Mouse (Mus musculus) liver, adult 2 months (tissue): ENCODE measurements around the gene Rhno1. TPM values are rescaled to one million over a fixed set of nuclear protein-coding genes. Genes with fewer than 3 reads are reported as not detected.

Source experiments
- DNase-seq: peaks from one replicate; pipeline ENCODE4 v3.0.0-alpha.2; 2011; ENCODE audit warnings: low read depth, low spot score; ENCODE audit errors: extremely low read depth
- H3K27ac ChIP-seq: fragments of 200-500 bp; replicated peaks from 2 replicates; pipeline ENCODE4 v1.5.1; 2012; ENCODE audit warnings: low read depth, mild to moderate bottlenecking, control low read depth, inconsistent platforms, low read length; ENCODE audit not compliant: insufficient read depth
- H3K27me3 ChIP-seq: fragments of 200-500 bp; 2 replicates; pipeline ENCODE4 v1.6.1; 2012; ENCODE audit warnings: mild to moderate bottlenecking, moderate library complexity, low read length, inconsistent platforms; ENCODE audit not compliant: control insufficient read depth, insufficient read depth
- H3K36me3 ChIP-seq: fragments of 200-500 bp; 2 replicates; pipeline ENCODE4 v1.6.1; 2012; ENCODE audit warnings: low read length, inconsistent platforms; ENCODE audit not compliant: control insufficient read depth, insufficient read depth
- H3K4me1 ChIP-seq: fragments of 200-500 bp; 2 replicates; pipeline ENCODE4 v1.6.1; 2011; ENCODE audit warnings: low read length; ENCODE audit not compliant: control insufficient read depth, insufficient read depth
- H3K4me3 ChIP-seq: fragments of 200-500 bp; 2 replicates; pipeline ENCODE4 v1.5.1; 2011; ENCODE audit warnings: low read depth, mild to moderate bottlenecking, control low read depth, low read length, moderate library complexity; ENCODE audit not compliant: insufficient read depth
- H3K79me2 ChIP-seq: fragments of 200-500 bp; 2 replicates; pipeline ENCODE4 v1.6.1; 2012; ENCODE audit warnings: inconsistent platforms, mild to moderate bottlenecking, low read length, moderate library complexity; ENCODE audit not compliant: control insufficient read depth, insufficient read depth
- H3K9ac ChIP-seq: fragments of 200-500 bp; 2 replicates; pipeline ENCODE4 v1.6.1; 2012; ENCODE audit warnings: low read depth, mild to moderate bottlenecking, control low read depth, inconsistent platforms, low read length
- CTCF ChIP-seq: fragments of 200-500 bp; IDR thresholded peaks from 2 replicates; pipeline ENCODE4 v1.5.1; 2011; ENCODE audit warnings: low read depth, low read length, control low read depth
- POLR2A ChIP-seq: fragments of 200-500 bp; IDR thresholded peaks from 2 replicates; pipeline ENCODE4 v1.6.1; 2011; ENCODE audit warnings: low read length, control low read depth; ENCODE audit not compliant: insufficient read depth; ENCODE audit errors: extremely low read depth
- WGBS: fragments of 180-500 bp; shearing (Covaris S2); methylation state at CpG from one replicate; pipeline ENCODE4 v1.1.7; 2018; 5-methylcytosine and 5-hydroxymethylcytosine counted together
- polyA plus RNA-seq: library from polyadenylated mRNA; depleted of rRNA; stranded (reverse); fragments of >200 nt; gene quantifications from 2 replicates; pipeline ENCODE4 v1.2.3, GENCODE M21; 2012
- total RNA-seq: library from RNA; depleted of rRNA; stranded (reverse); fragments of >200 nt; gene quantifications from 2 replicates; pipeline ENCODE4 v1.2.3, GENCODE M21; 2014

The Rhno1 gene
- total and polyA plus RNA-seq, 2 experiments: 3.0 to 4.2 TPM

DNA sequence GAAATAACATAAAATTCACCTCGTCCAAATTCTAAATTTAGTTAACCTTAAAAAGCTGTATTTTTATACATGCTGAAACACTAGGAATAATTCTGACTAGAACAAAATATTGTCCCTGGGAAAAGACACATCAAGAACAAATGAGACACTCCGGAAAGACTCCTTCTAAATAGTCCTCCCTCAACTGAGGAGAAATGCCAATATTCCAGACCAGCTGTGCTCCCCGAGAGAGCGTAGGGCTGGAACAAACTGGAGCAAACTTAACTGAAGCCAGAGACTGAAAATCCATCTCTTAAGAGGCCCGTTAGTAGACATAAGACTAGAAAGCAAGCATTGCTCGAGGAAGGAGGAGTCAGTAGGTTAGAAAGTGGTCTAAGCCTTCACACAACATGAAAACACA is 15.9 kb downstream of the Rhno1 start:
- Histone ChIP-seq H3K27ac (no peak overlapping the region), H3K4me3 (no peak overlapping the region), H3K79me2 (no peaks in the 10 kb centered on the region), H3K4me1 (no peaks in the 10 kb centered on the region), H3K9ac (no peak overlapping the region), H3K36me3 (no peaks in the 10 kb centered on the region), H3K27me3 (no peaks in the 10 kb centered on the region)
- DNase-seq: no peak
- TF ChIP-seq CTCF: no peak
- TF ChIP-seq POLR2A: no peak
- WGBS: 85% methylated on average over 6 of the region's 6 CpGs

DNA sequence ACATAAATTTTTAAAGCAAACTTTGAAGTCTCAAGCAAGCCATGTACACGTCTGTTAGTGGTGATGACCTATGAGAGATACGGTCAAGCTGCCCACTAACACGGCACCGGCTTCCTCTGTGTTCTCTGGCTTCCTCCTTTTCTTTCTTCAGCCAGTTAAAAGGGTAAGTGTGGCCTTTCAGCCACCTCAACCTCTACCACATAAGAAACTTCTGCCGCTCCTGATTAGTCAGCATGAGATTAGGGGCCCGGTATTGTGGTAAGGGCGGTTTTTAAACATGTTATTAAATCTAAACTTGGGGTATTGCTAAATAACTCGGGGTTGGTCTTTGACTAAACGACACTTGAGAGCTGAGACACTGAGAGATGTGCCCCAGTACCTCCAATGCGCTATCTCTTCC is 17.1 kb downstream of the Rhno1 start:
- Histone ChIP-seq H3K4me3 (no peak overlapping the region), H3K79me2 (no peaks in the 10 kb centered on the region), H3K9ac (no peak overlapping the region), H3K27me3 (no peaks in the 10 kb centered on the region), H3K4me1 (no peaks in the 10 kb centered on the region), H3K27ac (no peak overlapping the region), H3K36me3 (no peaks in the 10 kb centered on the region)
- 75% methylated on average over 10 of the region's 10 CpGs for WGBS
- no peak for TF ChIP-seq CTCF
- no peak for TF ChIP-seq POLR2A
- no peak for DNase-seq

DNA sequence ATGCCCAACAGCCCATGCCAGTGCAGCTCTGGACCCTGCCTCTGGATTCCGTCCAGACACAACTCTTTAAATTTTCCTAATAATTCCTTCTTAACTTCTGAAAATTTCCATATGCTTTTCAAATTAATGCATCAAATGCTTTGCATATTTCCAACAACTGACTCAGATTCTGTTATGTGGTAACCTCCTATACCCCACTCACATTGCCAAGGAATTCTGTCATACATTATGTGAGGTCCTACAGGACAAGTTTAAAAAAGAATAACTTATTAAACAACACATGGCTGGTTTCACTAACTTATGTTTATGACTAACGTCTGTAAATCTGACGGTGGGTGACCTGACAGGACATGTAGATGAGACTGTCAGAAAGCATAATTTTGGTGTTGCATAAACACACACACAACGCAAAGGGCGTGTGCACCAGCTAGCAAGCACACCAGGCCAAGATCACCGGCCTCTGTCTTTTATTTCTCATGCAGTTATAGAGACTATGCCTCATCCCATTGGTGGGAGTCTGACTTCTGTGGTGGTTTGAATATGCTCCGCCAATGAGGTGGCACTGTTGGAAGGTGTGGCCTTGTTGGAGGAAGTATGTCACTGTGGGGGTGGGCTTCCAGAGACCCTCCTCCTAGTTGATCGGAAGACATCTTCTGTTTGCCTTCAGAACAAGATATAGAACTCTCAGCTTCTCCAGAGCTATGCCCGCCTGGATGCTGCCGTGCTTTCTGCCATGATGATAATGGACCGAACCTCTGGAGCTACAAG is 20.6 kb downstream of the Rhno1 start:
- no peaks in the 10 kb centered on the region for H3K27me3 ChIP-seq
- H3K27ac ChIP-seq: no peak overlapping the region
- H3K4me1 ChIP-seq: no peaks in the 10 kb centered on the region
- no peak for DNase-seq
- H3K36me3 ChIP-seq: no peaks in the 10 kb centered on the region
- TF ChIP-seq CTCF (no peak), POLR2A (no peak)
- H3K79me2 ChIP-seq: no peaks in the 10 kb centered on the region
- H3K9ac ChIP-seq: no peak overlapping the region
- no peak overlapping the region for H3K4me3 ChIP-seq
- 95% methylated on average over 11 of the region's 11 CpGs for WGBS

DNA sequence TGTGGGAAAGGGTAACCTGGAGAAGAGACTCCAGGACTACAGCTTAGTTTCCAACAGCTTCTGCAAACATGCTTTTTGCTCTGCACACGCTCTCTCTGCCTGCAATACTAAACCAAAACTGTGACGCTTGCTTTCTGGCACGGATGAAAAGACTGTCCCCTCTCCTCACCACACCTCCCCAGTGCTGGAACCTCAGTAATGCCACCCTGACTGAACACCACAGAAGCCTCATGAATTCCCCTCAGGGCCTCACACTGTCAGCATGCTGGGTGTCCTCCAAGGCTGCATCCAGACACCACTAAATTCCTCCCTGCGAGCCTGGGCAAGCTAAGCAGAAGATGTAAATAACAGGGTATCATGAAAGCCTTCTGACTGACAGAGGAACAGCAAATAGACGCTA is 23.8 kb downstream of the Rhno1 start:
- no peak for DNase-seq
- H3K79me2 ChIP-seq: no peaks in the 10 kb centered on the region
- no peak overlapping the region for H3K27ac ChIP-seq
- H3K9ac ChIP-seq: no peak overlapping the region
- H3K4me1 ChIP-seq: peaks cover 1% of the 10 kb centered on the region
- H3K4me3 ChIP-seq: no peak overlapping the region
- no peaks in the 10 kb centered on the region for H3K27me3 ChIP-seq
- TF ChIP-seq POLR2A: no peak
- H3K36me3 ChIP-seq: no peaks in the 10 kb centered on the region
- WGBS: 29% methylated on average over 5 of the region's 5 CpGs

DNA sequence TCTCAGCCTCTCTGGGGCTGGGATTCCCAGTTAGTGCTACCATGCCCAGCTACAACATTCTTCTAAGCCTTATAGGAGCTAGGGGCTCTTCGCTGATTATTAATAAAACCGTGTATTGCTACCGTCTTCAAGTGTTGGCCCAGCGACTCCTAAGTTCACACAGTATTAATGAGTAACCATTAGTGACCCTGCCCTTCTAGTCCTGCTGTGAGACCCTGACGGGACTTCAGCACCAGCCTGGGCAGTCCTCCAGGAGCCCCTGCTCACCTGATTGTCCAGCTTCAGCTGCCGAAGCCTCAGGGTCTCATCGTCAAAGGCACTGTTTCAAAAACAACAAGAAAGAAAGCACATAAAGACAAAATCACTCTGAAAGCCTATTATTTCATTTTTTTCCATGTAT is 25.2 kb downstream of the Rhno1 start:
- peaks cover 3% of the 10 kb centered on the region for H3K4me1 ChIP-seq
- WGBS: 45% methylated on average over 7 of the region's 7 CpGs
- H3K36me3 ChIP-seq: no peaks in the 10 kb centered on the region
- TF ChIP-seq POLR2A (no peak), CTCF (no peak)
- DNase-seq: no peak
- no peak overlapping the region for H3K27ac ChIP-seq
- H3K4me3 ChIP-seq: no peak overlapping the region
- no peaks in the 10 kb centered on the region for H3K27me3 ChIP-seq
- no peak overlapping the region for H3K9ac ChIP-seq
- no peaks in the 10 kb centered on the region for H3K79me2 ChIP-seq

DNA sequence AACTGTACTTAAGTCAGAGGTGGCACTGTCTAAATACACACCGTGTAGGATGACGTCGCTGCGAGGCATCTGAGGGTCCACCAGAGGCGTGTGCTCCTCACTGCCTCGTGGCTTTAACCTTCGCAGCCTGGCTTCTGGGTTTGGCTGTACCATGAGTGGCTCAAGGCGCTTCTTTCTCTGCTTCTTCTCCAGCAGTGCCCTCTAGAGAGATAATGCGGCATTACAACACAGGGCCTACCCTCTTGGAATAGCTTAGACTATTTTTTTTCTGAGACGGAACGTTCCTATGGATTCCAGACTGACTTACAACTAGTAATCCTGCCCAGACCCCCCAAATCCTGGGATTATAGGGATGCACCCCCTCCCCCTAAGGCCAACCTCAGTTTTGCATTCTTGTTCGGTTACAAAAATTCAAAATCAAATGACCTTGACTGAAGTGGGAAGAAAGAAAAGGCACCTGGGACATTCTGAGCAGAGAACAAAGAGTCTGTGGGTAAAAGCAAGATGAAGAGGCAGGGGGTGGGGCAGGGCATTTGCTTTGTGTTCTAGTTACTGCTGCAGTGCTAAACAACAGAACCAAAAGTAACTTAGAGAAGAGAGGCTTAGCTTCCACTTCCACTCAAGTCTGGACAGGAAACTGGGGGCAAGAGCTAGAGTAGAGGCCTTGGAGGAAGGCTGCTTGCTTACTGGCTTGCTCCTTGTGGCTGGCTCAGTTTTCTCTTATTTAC is 28.1 kb downstream of the Rhno1 start:
- H3K4me3 ChIP-seq: no peak overlapping the region
- DNase-seq: peak; percentile 52
- H3K79me2 ChIP-seq: no peaks in the 10 kb centered on the region
- TF ChIP-seq POLR2A (no peak), CTCF (peak; percentile 64)
- H3K27ac ChIP-seq: no peak overlapping the region
- no peaks in the 10 kb centered on the region for H3K27me3 ChIP-seq
- H3K36me3 ChIP-seq: no peaks in the 10 kb centered on the region
- H3K9ac ChIP-seq: no peak overlapping the region
- H3K4me1 ChIP-seq: peaks cover 3% of the 10 kb centered on the region
- 14% methylated on average over 12 of the region's 12 CpGs for WGBS
